Mouse (Mus musculus) cortical plate, adult 2 months (tissue): Measurements from ENCODE around the gene Tyw5.

Source experiments
- CTCF ChIP-seq: fragments of 200-500 bp; IDR thresholded peaks from 2 replicates; pipeline ENCODE4 v1.5.1; 2011; ENCODE audit warnings: mild to moderate bottlenecking, control low read depth, low read length; ENCODE audit not compliant: insufficient read depth; ENCODE audit errors: extremely low read depth
- POLR2A ChIP-seq: fragments of 200-500 bp; IDR thresholded peaks from 2 replicates; pipeline ENCODE4 v1.6.1; 2011; ENCODE audit warnings: mild to moderate bottlenecking, low read length, control low read depth; ENCODE audit not compliant: insufficient read depth; ENCODE audit errors: extremely low read depth

DNA sequence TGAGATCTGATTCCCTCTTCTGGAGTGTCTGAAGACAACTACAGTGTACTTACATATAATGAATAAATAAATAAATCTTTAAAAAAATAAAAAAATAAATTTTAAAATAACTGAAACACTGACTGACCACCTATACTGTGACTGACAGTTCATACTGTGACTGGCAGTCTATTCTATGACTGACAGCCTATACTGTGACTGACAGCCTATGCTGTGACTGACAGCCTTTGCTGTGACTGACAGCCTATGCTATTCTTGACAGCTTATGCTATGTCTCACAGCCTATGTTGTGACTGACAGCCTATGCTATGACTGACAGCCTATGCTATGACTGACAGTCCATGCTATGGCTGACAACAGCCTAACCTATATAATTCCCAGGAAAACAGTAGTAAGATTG lies 59.4 kb downstream of the Tyw5 start:
- no peak for TF ChIP-seq POLR2A
- no peak for TF ChIP-seq CTCF
